Mouse (Mus musculus) forebrain, embryonic 12.5 days (tissue): ENCODE results near the gene Rnf144a. TPM values are rescaled to one million over a fixed set of nuclear protein-coding genes. Genes with fewer than 3 reads are reported as not detected.

Experiments
- ATAC-seq: fragments of 200-750 bp; cut with Nextera tagmentation; 2 replicates; pipeline ENCODE4 v1.8.0; 2017; ENCODE audit warnings: moderate TSS enrichment; ENCODE audit not compliant: low FRiP score
- H3K27ac ChIP-seq: fragments of 300-500 bp; sonication (generic); 2 replicates; pipeline ENCODE4 v1.5.1; 2016; ENCODE audit warnings: mild to moderate bottlenecking
- H3K27me3 ChIP-seq: fragments of 300-500 bp; sonication (generic); 2 replicates; pipeline ENCODE4 v1.6.1; 2016; ENCODE audit warnings: mild to moderate bottlenecking
- H3K36me3 ChIP-seq: fragments of 300-500 bp; sonication (generic); replicated peaks from 2 replicates; pipeline ENCODE4 v1.6.1; 2016; ENCODE audit warnings: mild to moderate bottlenecking
- H3K4me1 ChIP-seq: fragments of 300-500 bp; sonication (generic); 2 replicates; pipeline ENCODE4 v1.6.1; 2016
- H3K4me2 ChIP-seq: fragments of 300-500 bp; sonication (generic); 2 replicates; pipeline ENCODE4 v1.6.1; 2016; ENCODE audit warnings: mild to moderate bottlenecking, moderate library complexity
- H3K4me3 ChIP-seq: fragments of 300-500 bp; sonication (generic); replicated peaks from 2 replicates; pipeline ENCODE4 v1.5.1; 2016; ENCODE audit warnings: mild to moderate bottlenecking
- H3K9ac ChIP-seq: fragments of 300-500 bp; sonication (generic); 2 replicates; pipeline ENCODE4 v1.6.1; 2016; ENCODE audit warnings: mild to moderate bottlenecking
- H3K9me3 ChIP-seq: fragments of 300-500 bp; sonication (generic); 2 replicates; pipeline ENCODE4 v1.6.1; 2016
- WGBS: fragments of 180-500 bp; shearing (Covaris S2); methylation state at CpG from one replicate; pipeline ENCODE4 v1.1.7; 2016; 5-methylcytosine and 5-hydroxymethylcytosine counted together
- polyA plus RNA-seq: library from polyadenylated mRNA; unstranded; fragments of >200 nt; fragmentation: Nextera tagmentation; extraction: Ambion mirVana; gene quantifications from 2 replicates; pipeline ENCODE4 v1.2.1, GENCODE M21; 2016

Rnf144a gene
- polyA plus RNA-seq, 1 experiment from 2014 or later, result 50.7 TPM

DNA sequence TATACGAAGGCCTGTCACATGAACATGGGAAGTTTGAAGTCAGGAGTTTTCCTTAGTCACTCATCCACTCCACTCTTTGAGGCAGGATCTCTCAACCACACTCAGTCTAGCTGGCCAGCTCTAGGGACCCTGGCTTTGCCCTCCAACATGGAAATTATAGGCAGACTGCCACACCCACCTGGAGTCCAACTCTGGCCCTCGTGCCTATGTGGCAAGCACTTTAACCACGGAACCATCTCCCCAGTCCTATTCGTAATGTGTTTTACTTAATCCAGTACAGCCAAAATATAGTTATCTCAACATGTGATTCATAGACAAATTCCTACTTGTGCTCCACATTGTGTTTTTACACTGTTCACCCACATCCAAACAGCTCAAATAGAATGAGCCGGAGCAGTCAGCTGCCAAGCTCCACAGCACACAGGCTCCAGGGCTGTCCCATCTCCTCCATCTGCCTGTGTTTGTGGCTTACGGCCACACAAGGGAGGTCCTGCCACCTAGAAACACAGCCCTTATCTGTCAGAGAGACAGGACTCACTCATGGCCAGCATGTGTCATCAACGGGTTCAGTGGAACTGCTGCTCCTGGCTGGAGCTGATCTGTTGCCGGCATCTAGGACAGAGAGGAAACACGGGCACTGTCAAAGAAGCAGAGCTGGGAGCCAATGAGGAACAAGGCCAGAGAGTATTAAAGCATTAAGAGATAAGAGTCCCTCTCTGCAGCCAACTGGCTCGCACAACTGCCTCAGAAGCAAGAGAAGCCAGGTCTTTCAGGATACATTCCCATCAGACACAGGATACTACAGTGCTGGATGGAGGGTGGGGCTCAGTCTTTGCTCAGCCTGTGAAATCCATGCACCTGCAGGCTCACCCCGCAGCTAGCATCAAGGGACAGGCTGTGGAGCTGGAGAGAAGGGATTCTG, 10.0 kb downstream of the Rnf144a start:
- H3K9ac ChIP-seq, result no peak overlapping the region
- H3K4me2 ChIP-seq, result no peak overlapping the region
- H3K36me3 ChIP-seq, result peaks cover 39% of the 10 kb centered on the region
- peaks cover 24% of the 10 kb centered on the region for H3K4me1 ChIP-seq
- H3K27ac ChIP-seq, result no peak overlapping the region
- no peaks in the 10 kb centered on the region for H3K27me3 ChIP-seq
- WGBS, result 93% methylated on average over 11 of the region's 11 CpGs
- H3K4me3 ChIP-seq, result no peak overlapping the region
- no peak for ATAC-seq
- H3K9me3 ChIP-seq, result no peaks in the 10 kb centered on the region

DNA sequence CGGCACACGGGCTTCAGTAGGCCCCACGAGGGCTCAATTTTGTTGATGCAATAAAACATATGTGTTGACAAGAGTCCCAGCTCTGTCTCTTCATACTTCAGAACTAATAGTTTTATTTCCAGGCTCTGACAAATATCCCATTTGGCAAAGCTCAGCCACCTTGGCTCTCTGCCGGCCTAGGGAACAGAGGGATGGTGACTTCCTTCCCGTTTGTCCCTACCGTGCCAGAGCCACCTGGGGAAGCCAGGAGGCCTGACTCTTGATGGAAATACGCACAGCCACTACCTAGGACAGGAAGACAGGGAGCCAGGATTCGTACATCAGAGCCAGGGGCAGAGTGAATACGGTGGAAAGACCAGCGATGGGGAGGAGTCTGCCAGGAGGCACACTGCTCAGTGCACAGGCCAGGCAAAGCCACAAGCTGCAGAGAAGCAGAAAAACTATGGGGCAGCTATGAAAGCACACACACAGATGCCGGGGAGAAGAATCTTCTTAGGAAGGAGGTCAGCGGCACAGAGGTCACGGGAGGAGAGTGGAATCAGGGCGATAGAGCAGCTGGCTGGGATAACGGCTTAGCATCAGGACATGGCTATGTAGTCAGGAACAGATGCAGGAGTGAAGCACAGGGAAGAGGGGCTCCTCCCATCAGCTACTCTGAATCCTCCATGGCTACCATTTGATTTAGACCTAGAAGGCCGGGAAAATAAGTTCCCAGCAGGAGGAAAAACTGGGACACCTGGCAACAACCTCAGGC, 11.5 kb downstream of the Rnf144a start:
- H3K27me3 ChIP-seq, result no peaks in the 10 kb centered on the region
- peaks cover 27% of the 10 kb centered on the region for H3K36me3 ChIP-seq
- peaks cover 17% of the 10 kb centered on the region for H3K4me1 ChIP-seq
- no peak overlapping the region for H3K9ac ChIP-seq
- no peak overlapping the region for H3K27ac ChIP-seq
- whole genome bisulfite sequencing, result 87% methylated on average over 16 of the region's 16 CpGs
- H3K9me3 ChIP-seq, result no peaks in the 10 kb centered on the region
- H3K4me2 ChIP-seq, result no peak overlapping the region
- no peak overlapping the region for H3K4me3 ChIP-seq
- ATAC-seq, result no peak

DNA sequence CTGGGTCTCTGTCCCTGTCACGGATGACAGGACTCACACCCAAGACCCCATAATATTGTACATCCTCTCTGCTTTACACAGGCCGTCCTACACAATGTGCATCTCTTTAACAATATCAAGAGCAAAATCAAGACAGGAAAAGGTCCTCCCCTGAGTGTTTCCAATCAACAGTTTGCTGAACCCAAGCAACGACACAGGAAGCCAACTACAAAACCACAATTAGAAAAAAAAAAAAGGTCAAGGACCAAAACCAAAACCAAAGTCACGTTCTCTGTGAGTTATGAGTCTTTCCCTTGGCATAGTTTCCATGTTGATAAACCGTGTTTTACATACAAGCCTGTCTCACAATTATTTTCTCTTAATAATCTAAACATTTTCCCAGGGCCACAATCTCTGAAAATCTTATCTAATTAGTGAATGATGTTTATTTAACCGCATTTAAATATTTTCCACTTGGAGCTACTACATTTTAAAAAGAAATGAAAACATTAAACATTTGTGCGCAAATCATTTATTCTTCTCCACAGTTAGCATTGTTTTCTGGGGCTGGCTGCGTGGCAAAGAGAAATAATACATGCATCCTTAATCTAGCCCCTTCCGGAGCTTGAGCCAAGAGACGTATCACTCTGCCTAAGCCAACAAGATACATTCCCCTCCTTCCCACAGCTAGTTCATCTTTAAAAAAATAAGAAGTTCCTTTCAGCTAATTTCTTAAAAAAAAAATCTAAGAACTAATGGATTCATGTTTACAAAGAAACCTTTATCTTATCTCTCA, 13.2 kb downstream of the Rnf144a start:
- Histone ChIP-seq H3K4me3 (no peak overlapping the region), H3K4me2 (no peak overlapping the region), H3K9ac (no peak overlapping the region), H3K9me3 (no peaks in the 10 kb centered on the region), H3K27me3 (no peaks in the 10 kb centered on the region), H3K27ac (no peak overlapping the region), H3K4me1 (peaks cover 15% of the 10 kb centered on the region), H3K36me3 (peaks cover 25% of the 10 kb centered on the region)
- ATAC-seq, result no peak
- 86% methylated on average over 10 of the region's 10 CpGs for WGBS

DNA sequence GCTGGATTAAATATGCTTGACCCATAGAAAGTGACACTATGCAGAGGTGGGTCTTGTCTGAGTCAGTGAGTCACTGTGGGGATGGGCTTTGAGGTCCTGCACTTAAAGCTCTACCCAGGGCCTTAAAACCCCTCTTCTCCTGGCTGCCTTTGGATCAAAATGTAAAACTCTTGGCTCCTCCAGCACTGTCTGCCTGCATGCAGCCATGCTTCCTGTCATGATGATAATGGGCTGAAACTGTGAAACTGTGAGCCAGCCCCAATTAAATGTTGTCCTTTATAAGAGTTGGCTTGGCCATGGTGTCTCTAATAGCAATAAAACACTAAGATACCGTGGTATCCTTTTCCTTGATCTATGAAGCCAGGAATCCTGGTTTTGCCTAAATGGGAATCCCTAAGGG, 13.8 kb downstream of the Rnf144a start:
- Histone ChIP-seq H3K9ac (no peak overlapping the region), H3K36me3 (peaks cover 25% of the 10 kb centered on the region), H3K4me3 (no peak overlapping the region), H3K9me3 (no peaks in the 10 kb centered on the region), H3K27me3 (no peaks in the 10 kb centered on the region), H3K27ac (no peak overlapping the region), H3K4me1 (peaks cover 13% of the 10 kb centered on the region), H3K4me2 (no peak overlapping the region)
- 93% methylated on average over 1 of the region's 1 CpGs for WGBS
- no peak for ATAC-seq

DNA sequence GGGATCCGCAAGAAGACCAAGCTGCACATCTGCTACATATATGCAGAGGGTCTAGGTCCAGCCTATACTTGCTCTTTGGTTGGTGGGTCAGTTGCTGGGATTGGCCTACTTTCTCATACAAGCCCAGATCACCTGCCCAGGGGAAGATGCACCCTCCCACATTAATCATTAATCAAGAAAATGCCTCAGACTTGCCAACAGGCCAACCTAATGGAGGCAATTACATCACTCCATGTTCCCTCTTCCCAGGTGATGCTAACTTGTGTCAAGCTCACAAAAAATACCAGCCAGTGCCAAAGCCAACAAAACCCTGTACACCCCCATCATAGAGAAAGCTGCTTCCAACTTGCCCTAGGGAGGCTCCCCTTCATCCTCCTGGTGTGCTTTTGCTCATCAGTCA, 14.3 kb downstream of the Rnf144a start:
- no peak overlapping the region for H3K9ac ChIP-seq
- no peaks in the 10 kb centered on the region for H3K9me3 ChIP-seq
- H3K36me3 ChIP-seq, result peaks cover 25% of the 10 kb centered on the region
- peaks cover 9% of the 10 kb centered on the region; the same call in 1 of the 2 replicates for H3K4me1 ChIP-seq
- no peak overlapping the region for H3K27ac ChIP-seq
- no peak for ATAC-seq
- 100% methylated on average over 1 of the region's 1 CpGs for WGBS
- no peaks in the 10 kb centered on the region for H3K27me3 ChIP-seq
- no peak overlapping the region for H3K4me3 ChIP-seq
- H3K4me2 ChIP-seq, result no peak overlapping the region

GRCm38 (mm10) chr12:26399391-26399790, 15.7 kb downstream of the Rnf144a start:
- Histone ChIP-seq H3K4me1 (peaks cover 13% of the 10 kb centered on the region), H3K9me3 (no peaks in the 10 kb centered on the region), H3K4me3 (no peak overlapping the region), H3K9ac (no peak overlapping the region), H3K27me3 (no peaks in the 10 kb centered on the region), H3K4me2 (no peak overlapping the region), H3K27ac (no peak overlapping the region), H3K36me3 (peaks cover 16% of the 10 kb centered on the region)
- ATAC-seq, result no peak
- 91% methylated on average over 6 of the region's 6 CpGs for WGBS

- no peaks in the 10 kb centered on the region for H3K9me3 ChIP-seq
- H3K27me3 ChIP-seq, result no peaks in the 10 kb centered on the region
- 70% methylated on average over 2 of the region's 2 CpGs for WGBS
- H3K36me3 ChIP-seq, result peaks cover 10% of the 10 kb centered on the region
- H3K9ac ChIP-seq, result no peak overlapping the region
- no peak for ATAC-seq
- no peak overlapping the region for H3K27ac ChIP-seq
- no peak overlapping the region for H3K4me2 ChIP-seq
- peaks cover 18% of the 10 kb centered on the region for H3K4me1 ChIP-seq
- no peak overlapping the region for H3K4me3 ChIP-seq
These were observed 16.5 kb downstream of the Rnf144a start for GRCm38 (mm10) chr12:26398597-26398996.

- Histone ChIP-seq H3K4me2 (peak overlapping the region; percentile 11; the same call in 1 of the 2 replicates), H3K4me1 (peaks cover 18% of the 10 kb centered on the region), H3K4me3 (no peak overlapping the region), H3K9me3 (no peaks in the 10 kb centered on the region), H3K27me3 (no peaks in the 10 kb centered on the region), H3K27ac (peak overlapping the region; percentile 71), H3K9ac (no peak overlapping the region), H3K36me3 (peaks cover 8% of the 10 kb centered on the region; the same call in 1 of the 2 replicates)
- ATAC-seq, result peak; percentile 75; the same call in 1 of the 2 replicates
- 37% methylated on average over 13 of the region's 13 CpGs for WGBS
These were observed 20.3 kb downstream of the Rnf144a start for GRCm38 (mm10) chr12:26394485-26395470.

- Histone ChIP-seq H3K9ac (no peak overlapping the region), H3K9me3 (no peaks in the 10 kb centered on the region), H3K4me3 (no peak overlapping the region), H3K27ac (no peak overlapping the region), H3K36me3 (peaks cover 23% of the 10 kb centered on the region), H3K4me1 (peaks cover 18% of the 10 kb centered on the region), H3K4me2 (no peak overlapping the region), H3K27me3 (no peaks in the 10 kb centered on the region)
- no peak for ATAC-seq
- whole genome bisulfite sequencing, result 88% methylated on average over 5 of the region's 5 CpGs
These were observed 21.8 kb downstream of the Rnf144a start for GRCm38 (mm10) chr12:26393291-26393690.

DNA sequence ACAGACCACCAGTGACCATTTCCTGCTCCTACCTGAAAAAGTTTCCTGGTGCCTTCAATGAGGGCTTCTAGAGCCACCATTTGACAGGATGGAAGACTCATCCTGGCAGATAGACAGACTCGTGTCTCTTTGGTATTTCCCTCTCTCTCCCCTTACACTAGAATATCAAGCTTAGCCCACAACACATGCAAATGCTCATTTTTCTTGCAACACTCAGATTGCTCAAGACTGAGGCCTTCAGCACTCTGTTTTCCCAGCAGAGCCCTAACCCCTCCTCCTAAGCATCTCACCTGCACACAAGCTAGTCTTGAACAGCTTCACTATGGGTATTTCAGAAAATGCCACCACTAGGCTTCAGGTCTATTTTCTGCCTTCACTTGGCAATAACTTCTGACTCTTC, 23.9 kb downstream of the Rnf144a start:
- Histone ChIP-seq H3K4me1 (peaks cover 18% of the 10 kb centered on the region), H3K27ac (no peak overlapping the region), H3K4me3 (no peak overlapping the region), H3K9me3 (no peaks in the 10 kb centered on the region), H3K36me3 (peaks cover 44% of the 10 kb centered on the region), H3K27me3 (no peaks in the 10 kb centered on the region), H3K4me2 (no peak overlapping the region), H3K9ac (no peak overlapping the region)
- no peak for ATAC-seq
- 93% methylated on average over 1 of the region's 1 CpGs for WGBS

DNA sequence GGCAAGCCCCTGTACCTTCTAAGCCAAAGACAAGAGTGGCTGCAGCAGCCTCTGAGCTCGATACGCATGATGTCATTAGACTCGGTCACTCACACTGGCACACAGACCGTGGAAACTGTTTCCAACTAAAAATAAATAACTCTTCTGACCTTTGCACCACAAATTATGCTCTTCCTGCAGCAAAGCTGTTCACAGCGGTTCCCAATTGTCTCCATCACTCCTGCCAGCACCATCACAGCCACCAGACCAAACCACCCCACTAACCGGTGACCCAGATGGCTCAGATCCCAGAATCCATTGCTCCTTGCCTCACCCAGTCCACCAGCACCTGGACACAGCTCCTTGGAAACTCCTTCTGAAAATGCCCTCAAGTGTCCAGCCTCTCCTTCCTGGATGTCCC, 27.5 kb downstream of the Rnf144a start:
- no peak overlapping the region for H3K4me2 ChIP-seq
- no peak overlapping the region for H3K4me3 ChIP-seq
- no peak overlapping the region for H3K9ac ChIP-seq
- no peaks in the 10 kb centered on the region for H3K9me3 ChIP-seq
- no peaks in the 10 kb centered on the region for H3K27me3 ChIP-seq
- WGBS, result 81% methylated on average over 6 of the region's 6 CpGs
- no peak for ATAC-seq
- peaks cover 71% of the 10 kb centered on the region for H3K36me3 ChIP-seq
- no peak overlapping the region for H3K27ac ChIP-seq
- H3K4me1 ChIP-seq, result no peaks in the 10 kb centered on the region
